Mouse (Mus musculus) forebrain, embryonic 16.5 days (tissue): ENCODE data around the gene Cggbp1. TPM values are rescaled to one million over a fixed set of nuclear protein-coding genes. Genes with fewer than 3 reads are reported as not detected.
"Not testable (repeated sequence)": the region's sequence is repeated elsewhere in the genome, so short reads cannot be mapped to it uniquely, and the experiment has no call there.

Experiments
- ATAC-seq: fragments of 200-750 bp; cut with Nextera tagmentation; 2 replicates; pipeline ENCODE4 v1.8.0; 2017; ENCODE audit warnings: mild to moderate bottlenecking, moderate library complexity
- H3K27ac ChIP-seq: fragments of 300-500 bp; sonication (generic); 2 replicates; pipeline ENCODE4 v1.5.1; 2014; ENCODE audit warnings: low read length, control low read depth
- H3K27me3 ChIP-seq: fragments of 300-500 bp; sonication (generic); replicated peaks from 2 replicates; pipeline ENCODE4 v1.6.1; 2014; ENCODE audit warnings: low read length; ENCODE audit not compliant: control insufficient read depth, insufficient read depth
- H3K36me3 ChIP-seq: fragments of 300-500 bp; sonication (generic); 2 replicates; pipeline ENCODE4 v1.6.1; 2014; ENCODE audit not compliant: control insufficient read depth, insufficient read depth
- H3K4me1 ChIP-seq: fragments of 300-500 bp; sonication (generic); replicated peaks from 2 replicates; pipeline ENCODE4 v1.6.1; 2014; ENCODE audit warnings: low read length; ENCODE audit not compliant: control insufficient read depth, insufficient read depth
- H3K4me2 ChIP-seq: fragments of 300-500 bp; sonication (generic); 2 replicates; pipeline ENCODE4 v1.6.1; 2014; ENCODE audit warnings: mild to moderate bottlenecking, low read length, control low read depth
- H3K4me3 ChIP-seq: fragments of 300-500 bp; sonication (generic); replicated peaks from 2 replicates; pipeline ENCODE4 v1.5.1; 2014; ENCODE audit warnings: mild to moderate bottlenecking, low read length, control low read depth
- H3K9ac ChIP-seq: fragments of 300-500 bp; sonication (generic); replicated peaks from 2 replicates; pipeline ENCODE4 v1.6.1; 2014; ENCODE audit warnings: low read depth, low read length, control low read depth
- H3K9me3 ChIP-seq: fragments of 300-500 bp; sonication (generic); 2 replicates; pipeline ENCODE4 v1.6.1; 2016; ENCODE audit warnings: low read length; ENCODE audit not compliant: control insufficient read depth
- WGBS: fragments of 180-500 bp; shearing (Covaris S2); extraction: QIAGEN DNeasy Blood & Tissue Kit; methylation state at CpG from one replicate; pipeline ENCODE4 v1.1.7; 2014; 5-methylcytosine and 5-hydroxymethylcytosine counted together
- polyA plus RNA-seq: library from polyadenylated mRNA; unstranded; fragments of >200 nt; fragmentation: Nextera tagmentation; extraction: Ambion mirVana; gene quantifications from 2 replicates; pipeline ENCODE4 v1.2.1, GENCODE M21; 2015

Gene Cggbp1
- polyA plus RNA-seq, 1 experiment from 2014 or later = 81.8 TPM

DNA sequence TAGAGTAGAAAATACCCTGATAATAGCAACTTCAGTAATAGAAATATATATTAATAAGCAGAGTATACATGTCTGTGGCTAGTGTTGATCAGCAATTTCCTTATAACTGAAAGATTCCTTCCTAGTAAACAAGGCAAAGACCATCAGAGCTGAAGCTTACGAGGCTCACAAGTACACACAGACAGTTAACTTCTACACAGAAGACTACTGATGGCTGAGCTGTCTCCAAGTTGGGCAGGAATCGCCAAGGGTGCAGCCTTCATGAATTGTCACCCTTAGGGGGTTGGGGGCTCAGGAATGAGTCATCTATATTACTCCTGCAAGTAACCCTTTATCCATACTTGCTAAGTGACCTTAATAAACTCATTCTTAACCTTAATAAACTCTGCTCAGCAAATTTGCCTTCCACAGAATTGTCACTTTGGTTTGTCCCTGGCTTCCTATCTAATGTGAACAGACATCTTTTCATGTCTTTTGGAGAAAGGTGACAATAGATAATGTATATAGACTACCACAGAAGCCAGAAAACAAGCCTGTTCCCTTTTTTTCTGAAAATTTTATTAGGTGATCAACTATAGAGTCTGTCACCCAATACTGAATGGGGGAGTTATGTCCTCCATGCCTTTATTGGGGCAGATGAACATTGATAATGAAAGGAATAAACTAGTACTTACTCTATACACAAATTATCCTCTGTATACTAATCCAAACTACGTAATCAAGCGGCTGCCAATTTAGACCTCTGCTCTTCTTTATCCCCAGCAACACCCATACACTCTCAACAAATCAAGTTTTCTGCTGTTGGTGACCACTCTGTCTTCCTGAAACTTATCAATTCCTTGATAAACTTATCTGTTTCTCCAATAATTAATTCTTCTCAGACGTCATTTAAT lies 10.1 kb upstream of the Cggbp1 start:
- Histone ChIP-seq H3K4me3 (no peak overlapping the region), H3K9me3 (no peaks in the 10 kb centered on the region), H3K27ac (no peak overlapping the region), H3K27me3 (no peaks in the 10 kb centered on the region), H3K36me3 (no peaks in the 10 kb centered on the region), H3K4me1 (no peaks in the 10 kb centered on the region), H3K9ac (no peak overlapping the region), H3K4me2 (no peak overlapping the region)
- WGBS = 89% methylated on average over 5 of the region's 5 CpGs
- ATAC-seq = no peak

DNA sequence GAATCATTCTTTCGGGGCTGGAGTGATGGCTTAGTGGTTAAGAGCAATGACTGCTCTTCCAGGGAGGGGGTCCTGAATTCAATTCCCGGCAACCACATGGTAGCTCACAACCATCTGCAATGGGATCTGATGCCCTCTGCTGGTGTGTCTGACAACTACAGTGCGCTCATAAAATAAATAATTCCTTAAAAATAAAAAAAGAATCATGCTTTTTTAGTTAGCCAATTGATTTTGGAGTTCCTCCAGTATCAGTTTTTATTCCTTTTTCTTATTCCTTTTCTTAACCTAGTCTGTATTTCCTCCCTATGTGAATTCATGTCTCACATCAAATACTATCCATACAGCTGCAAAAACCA lies 9.4 kb upstream of the Cggbp1 start:
- H3K9ac ChIP-seq = no peak overlapping the region
- no peaks in the 10 kb centered on the region for H3K36me3 ChIP-seq
- no peak overlapping the region for H3K27ac ChIP-seq
- 94% methylated on average over 3 of the region's 3 CpGs for WGBS
- H3K4me3 ChIP-seq = no peak overlapping the region
- no peak for ATAC-seq
- no peaks in the 10 kb centered on the region for H3K9me3 ChIP-seq
- H3K27me3 ChIP-seq = no peaks in the 10 kb centered on the region
- no peak overlapping the region for H3K4me2 ChIP-seq
- H3K4me1 ChIP-seq = no peaks in the 10 kb centered on the region

DNA sequence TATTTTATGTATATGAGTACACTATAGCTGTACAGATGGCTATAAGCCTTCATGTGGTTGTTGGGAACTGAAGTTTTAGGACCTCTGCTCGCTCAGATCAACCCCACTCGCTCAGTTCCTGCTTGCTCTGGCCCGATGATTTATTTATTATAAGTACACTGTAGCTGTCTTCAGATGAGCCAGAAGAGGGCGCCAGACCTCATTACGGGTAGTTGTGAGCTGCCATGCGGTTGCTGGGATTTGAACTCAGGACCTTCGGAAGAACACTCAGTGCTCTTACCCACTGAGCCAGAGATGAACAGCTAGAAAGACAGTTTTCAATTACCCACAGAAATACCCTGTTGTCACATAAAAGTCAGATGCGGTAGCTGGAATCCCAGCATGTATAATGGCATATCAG lies 5.8 kb upstream of the Cggbp1 start:
- Histone ChIP-seq H3K4me3 (no peak overlapping the region), H3K27ac (no peak overlapping the region), H3K9me3 (no peaks in the 10 kb centered on the region), H3K9ac (no peak overlapping the region), H3K4me1 (peaks cover 8% of the 10 kb centered on the region), H3K27me3 (no peaks in the 10 kb centered on the region), H3K36me3 (no peaks in the 10 kb centered on the region), H3K4me2 (no peak overlapping the region)
- WGBS = 92% methylated on average over 8 of the region's 8 CpGs
- no peak for ATAC-seq

DNA sequence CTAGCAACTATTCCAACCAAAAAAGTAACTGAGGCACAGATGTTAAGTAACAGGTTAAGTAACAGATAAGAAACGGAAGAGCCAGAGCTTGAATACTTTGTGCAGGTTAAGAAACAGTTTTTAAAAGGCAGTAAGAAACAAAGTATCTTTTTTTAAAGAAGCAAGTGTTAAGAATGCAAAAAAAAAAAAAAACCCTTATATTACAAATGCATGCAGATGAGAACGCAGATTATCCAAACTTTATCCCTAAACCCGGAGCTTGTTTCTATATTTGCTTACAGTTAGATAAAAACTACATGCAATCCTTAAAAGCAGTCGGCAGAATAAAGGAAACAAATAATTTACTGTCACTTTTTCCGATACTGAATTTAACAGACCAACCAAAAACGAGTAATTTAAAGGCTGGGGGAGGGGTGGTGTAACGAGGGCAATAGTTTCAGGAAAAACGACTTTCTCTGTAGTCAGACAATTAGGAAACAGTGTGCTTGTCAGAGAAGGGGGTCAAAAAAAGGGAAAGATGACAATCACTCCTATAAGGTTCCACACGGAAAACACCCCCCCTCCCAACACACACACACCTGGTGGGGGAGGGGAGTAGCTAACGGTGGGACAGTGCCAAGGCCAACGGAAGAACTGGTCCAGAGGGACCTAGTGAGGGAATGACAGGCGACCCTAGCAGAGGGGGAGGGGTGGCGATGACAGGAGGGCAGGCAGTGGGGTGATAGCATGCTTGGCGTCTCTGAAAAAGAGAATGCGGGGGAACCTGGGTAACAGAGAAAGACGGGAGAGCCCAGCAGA lies 1.3 kb upstream of the Cggbp1 start:
- peaks cover 4% of the 10 kb centered on the region for H3K36me3 ChIP-seq
- WGBS = 3% methylated on average over 16 of the region's 16 CpGs

DNA sequence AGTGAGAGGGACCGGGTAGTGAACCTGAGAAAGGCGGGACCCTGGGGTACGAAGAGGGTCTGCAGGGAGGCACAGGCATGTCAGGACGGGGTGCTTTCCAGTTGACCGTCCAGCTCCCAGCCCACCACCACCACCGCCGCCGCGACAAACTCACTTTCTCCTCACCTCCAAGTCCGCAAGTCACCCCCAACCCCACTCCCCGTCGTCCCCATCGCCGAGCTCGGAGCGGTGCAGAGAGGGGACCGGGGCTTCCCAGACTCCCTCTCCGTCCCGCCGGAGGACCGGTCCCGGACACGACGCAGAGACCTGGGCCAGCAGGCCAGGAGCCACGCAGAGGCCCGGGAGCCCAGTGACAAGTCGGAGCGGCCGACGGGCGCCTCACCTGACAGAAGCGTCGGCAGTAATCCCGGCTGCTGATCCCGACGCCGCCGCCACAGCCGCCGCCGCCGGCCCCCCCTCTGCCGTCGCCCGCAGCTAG lies 672 bp upstream of the Cggbp1 start:
- WGBS = under 1% methylated on average over 43 of the region's 45 CpGs
- Histone ChIP-seq H3K4me3 (peak overlapping the region; percentile 99), H3K4me2 (peak overlapping the region; percentile 97), H3K4me1 (peaks cover 21% of the 10 kb centered on the region), H3K36me3 (peaks cover 10% of the 10 kb centered on the region), H3K27me3 (no peaks in the 10 kb centered on the region), H3K9ac (peak overlapping the region; percentile 95), H3K27ac (peak overlapping the region; percentile 96), H3K9me3 (no peaks in the 10 kb centered on the region)
- no peak; the same call in 1 of the 2 replicates for ATAC-seq

More for the DNA sequence above, 1.3 kb upstream of the Cggbp1 start:
- Histone ChIP-seq H3K4me3 (peak overlapping the region; percentile 99), H3K27me3 (no peaks in the 10 kb centered on the region), H3K9ac (peak overlapping the region; percentile 95), H3K4me2 (peak overlapping the region; percentile 97), H3K9me3 (no peaks in the 10 kb centered on the region), H3K4me1 (peaks cover 21% of the 10 kb centered on the region), H3K27ac (peak overlapping the region; percentile 96)
- no peak for ATAC-seq

DNA sequence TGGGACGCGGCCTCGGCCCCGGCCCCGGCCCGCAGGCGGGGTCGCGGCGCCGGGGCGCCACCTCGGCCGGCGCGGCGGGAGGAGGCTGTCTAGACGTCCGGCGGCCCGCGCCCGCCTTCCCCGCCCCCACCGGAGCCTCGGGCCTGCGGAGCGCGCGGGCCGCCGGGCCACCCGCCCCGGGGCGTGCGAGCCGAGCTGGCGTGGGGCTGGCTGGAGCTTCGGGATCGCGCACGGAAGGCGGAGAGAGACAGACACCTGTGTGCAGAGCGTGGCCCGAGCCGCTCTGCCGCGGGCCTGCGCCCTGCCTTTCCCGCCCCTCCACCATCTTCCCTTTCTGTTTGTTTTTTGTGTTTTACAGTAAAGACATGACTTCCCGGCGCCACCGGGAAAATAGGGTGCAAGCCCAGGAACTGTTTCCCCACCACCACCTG lies 660 bp downstream of the Cggbp1 start:
- Histone ChIP-seq H3K36me3 (peaks cover 15% of the 10 kb centered on the region), H3K4me1 (peaks cover 21% of the 10 kb centered on the region), H3K9me3 (no peaks in the 10 kb centered on the region), H3K9ac (peak overlapping the region; percentile 74), H3K4me3 (peak overlapping the region; percentile 99), H3K4me2 (peak overlapping the region; percentile 83), H3K27me3 (no peaks in the 10 kb centered on the region), H3K27ac (peak overlapping the region; percentile 88)
- WGBS = 0% methylated on average over 26 of the region's 53 CpGs
- ATAC-seq = no peak

DNA sequence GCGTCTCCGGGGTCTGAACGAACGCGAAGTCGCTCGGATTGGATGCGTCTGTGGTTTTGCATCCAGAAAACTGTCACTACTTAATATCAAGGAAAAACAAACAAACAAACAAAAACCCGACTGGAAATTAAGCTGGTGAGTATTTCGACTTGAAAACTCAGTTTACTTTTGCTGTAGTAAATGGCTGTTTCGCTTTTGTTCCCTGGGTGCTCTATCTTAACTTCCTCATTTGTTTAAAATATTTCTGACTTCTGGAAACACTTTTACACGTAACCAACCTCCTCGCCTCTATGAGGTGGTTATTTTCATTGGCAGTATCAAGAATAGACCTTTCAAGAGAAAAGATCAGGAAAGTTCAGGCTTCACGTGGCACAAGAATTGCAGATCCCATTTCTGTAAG lies 1.1 kb downstream of the Cggbp1 start:
- Histone ChIP-seq H3K9ac (peak overlapping the region; percentile 74), H3K9me3 (no peaks in the 10 kb centered on the region), H3K27me3 (no peaks in the 10 kb centered on the region), H3K27ac (no peak overlapping the region; the same call in 1 of the 2 replicates), H3K4me2 (peak overlapping the region; percentile 83), H3K4me3 (peak overlapping the region; percentile 99), H3K36me3 (peaks cover 18% of the 10 kb centered on the region), H3K4me1 (peaks cover 21% of the 10 kb centered on the region)
- ATAC-seq = no peak
- WGBS = 6% methylated on average over 14 of the region's 14 CpGs

DNA sequence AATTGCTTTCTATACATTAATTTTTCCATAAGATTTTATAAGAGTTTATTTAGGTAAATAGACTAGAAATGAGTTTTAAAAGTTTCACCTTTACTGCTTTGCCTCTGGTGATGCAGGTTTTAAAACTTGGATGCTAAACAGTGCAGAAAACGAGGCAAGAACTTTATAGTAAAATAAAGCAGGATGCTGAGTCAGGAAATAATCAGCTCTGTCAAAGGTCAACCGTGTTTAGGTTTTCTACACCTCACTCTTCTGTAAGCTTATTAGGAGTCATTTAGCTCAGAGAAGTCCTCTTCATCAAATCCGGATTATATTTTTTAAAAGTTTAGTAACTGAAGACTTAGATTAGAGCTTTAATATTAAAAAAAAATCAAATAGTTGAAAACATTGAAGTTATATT lies 5.2 kb downstream of the Cggbp1 start:
- Histone ChIP-seq H3K27ac (no peak overlapping the region), H3K9me3 (no peaks in the 10 kb centered on the region), H3K4me1 (peaks cover 13% of the 10 kb centered on the region), H3K36me3 (peaks cover 18% of the 10 kb centered on the region), H3K4me2 (no peak overlapping the region), H3K27me3 (no peaks in the 10 kb centered on the region), H3K4me3 (no peak overlapping the region), H3K9ac (no peak overlapping the region)
- ATAC-seq = no peak
- WGBS = 87% methylated on average over 3 of the region's 3 CpGs

DNA sequence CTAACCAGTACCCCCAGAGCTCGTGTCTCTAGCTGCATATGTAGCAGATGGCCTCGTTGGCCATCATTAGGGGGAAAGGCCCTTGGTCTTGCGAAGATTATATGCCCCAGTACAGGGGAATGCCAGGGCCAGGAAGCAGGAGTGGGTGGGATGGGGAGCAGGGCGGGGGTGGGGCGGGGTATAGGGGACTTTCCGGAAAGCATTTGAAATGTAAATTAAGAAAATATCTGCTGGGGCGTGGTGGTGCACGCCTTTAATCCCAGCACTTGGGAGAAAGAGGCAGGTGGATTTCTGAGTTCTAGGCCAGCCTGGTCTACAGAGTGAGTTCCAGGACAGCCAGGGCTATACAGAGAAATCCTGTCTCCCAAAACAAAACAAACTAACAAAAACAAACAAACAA lies 14.0 kb downstream of the Cggbp1 start:
- H3K4me3 ChIP-seq, H3K4me1 ChIP-seq, H3K9me3 ChIP-seq, H3K27ac ChIP-seq, H3K9ac ChIP-seq, H3K27me3 ChIP-seq, ATAC-seq, H3K4me2 ChIP-seq, H3K36me3 ChIP-seq: not testable (repeated sequence)
- 91% methylated on average over 8 of the region's 8 CpGs for WGBS
